Mouse (Mus musculus): ENCODE data around the gene Wdr64. TPM values are rescaled to one million over a fixed set of nuclear protein-coding genes. Genes with fewer than 3 reads are reported as not detected.
A peak's percentile ranks its signal among the peaks of the same experiment; 100 is the strongest.

Gene Wdr64
- polyA plus RNA-seq, 1 experiment: 0.02 TPM

- Histone ChIP-seq H3K4me1 (ENCODE audit: control insufficient read depth, insufficient read depth, low read length) (no peaks in the 10 kb centered on the region; the same call in none of the 2 replicates), H3K27ac (ENCODE audit: insufficient read depth, low read length) (no peak overlapping the region), H3K4me3 (ENCODE audit: insufficient read depth, low read length) (no peak overlapping the region)
- TF ChIP-seq POLR2A (IDR thresholded peaks at IDR 0.05; ENCODE audit: extremely low read depth, insufficient read depth, low read length) (no peak), CTCF (IDR thresholded peaks at IDR 0.05; ENCODE audit: extremely low read depth, insufficient read depth, low read length) (no peak)
Observed at GRCm38 (mm10) chr1:175677459-175677858, 20.9 kb upstream of the Wdr64 start.

GRCm38 (mm10) chr1:175680995-175681394, 17.4 kb upstream of the Wdr64 start:
- Histone ChIP-seq H3K27ac (ENCODE audit: insufficient read depth, low read length) (no peak overlapping the region), H3K4me1 (ENCODE audit: control insufficient read depth, insufficient read depth, low read length) (no peaks in the 10 kb centered on the region), H3K4me3 (ENCODE audit: insufficient read depth, low read length) (no peak overlapping the region)
- TF ChIP-seq CTCF (IDR thresholded peaks at IDR 0.05; ENCODE audit: extremely low read depth, insufficient read depth, low read length) (no peak), POLR2A (IDR thresholded peaks at IDR 0.05; ENCODE audit: extremely low read depth, insufficient read depth, low read length) (no peak)

- H3K27ac ChIP-seq (ENCODE audit: insufficient read depth, low read length): no peak overlapping the region
- peaks cover 2% of the 10 kb centered on the region; the same call in 1 of the 2 replicates for H3K4me1 ChIP-seq (ENCODE audit: control insufficient read depth, insufficient read depth, low read length)
- no peak for TF ChIP-seq CTCF (IDR thresholded peaks at IDR 0.05; ENCODE audit: extremely low read depth, insufficient read depth, low read length)
- no peak for TF ChIP-seq POLR2A (IDR thresholded peaks at IDR 0.05; ENCODE audit: extremely low read depth, insufficient read depth, low read length)
- H3K4me3 ChIP-seq (ENCODE audit: insufficient read depth, low read length): peak overlapping the region; percentile 79
Observed at GRCm38 (mm10) chr1:175691686-175692245, 6.6 kb upstream of the Wdr64 start.

- TF ChIP-seq POLR2A (IDR thresholded peaks at IDR 0.05; ENCODE audit: extremely low read depth, insufficient read depth, low read length): 0 out of 2 replicates have a peak, but pooled peaks have one; percentile 30
- no peak for TF ChIP-seq CTCF (IDR thresholded peaks at IDR 0.05; ENCODE audit: extremely low read depth, insufficient read depth, low read length)
- H3K4me1 ChIP-seq (ENCODE audit: control insufficient read depth, insufficient read depth, low read length): peaks cover 2% of the 10 kb centered on the region; the same call in 1 of the 2 replicates
- H3K27ac ChIP-seq (ENCODE audit: insufficient read depth, low read length): no peak within 1 kb of the TSS
- H3K4me3 ChIP-seq (ENCODE audit: insufficient read depth, low read length): peak within 1 kb of the TSS; percentile 79
Observed at GRCm38 (mm10) chr1:175692246-175692996, 6.0 kb upstream of the Wdr64 start, which contains the start of the genes Opn3 and Chml. TSS of gene Opn3 (minus strand) at chr1:175692776. TSS of gene Chml (minus strand) at chr1:175692901.

- Histone ChIP-seq H3K27ac (ENCODE audit: insufficient read depth, low read length) (no peak overlapping the region), H3K4me1 (ENCODE audit: control insufficient read depth, insufficient read depth, low read length) (peaks cover 2% of the 10 kb centered on the region; the same call in 1 of the 2 replicates), H3K4me3 (ENCODE audit: insufficient read depth, low read length) (peak overlapping the region; percentile 79)
- TF ChIP-seq CTCF (IDR thresholded peaks at IDR 0.05; ENCODE audit: extremely low read depth, insufficient read depth, low read length): no peak
- no peak for TF ChIP-seq POLR2A (IDR thresholded peaks at IDR 0.05; ENCODE audit: extremely low read depth, insufficient read depth, low read length)
Observed at GRCm38 (mm10) chr1:175692997-175693361, 5.4 kb upstream of the Wdr64 start.

- no peak for TF ChIP-seq CTCF (IDR thresholded peaks at IDR 0.05; ENCODE audit: extremely low read depth, insufficient read depth, low read length)
- no peak for TF ChIP-seq POLR2A (IDR thresholded peaks at IDR 0.05; ENCODE audit: extremely low read depth, insufficient read depth, low read length)
- Histone ChIP-seq H3K4me3 (ENCODE audit: insufficient read depth, low read length) (peak overlapping the region; percentile 79; the same call in 1 of the 2 replicates), H3K27ac (ENCODE audit: insufficient read depth, low read length) (no peak overlapping the region), H3K4me1 (ENCODE audit: control insufficient read depth, insufficient read depth, low read length) (peaks cover 2% of the 10 kb centered on the region; the same call in 1 of the 2 replicates)
Observed at GRCm38 (mm10) chr1:175693429-175693960, 4.9 kb upstream of the Wdr64 start.

- H3K4me3 ChIP-seq (ENCODE audit: insufficient read depth, low read length): no peak overlapping the region
- TF ChIP-seq POLR2A (IDR thresholded peaks at IDR 0.05; ENCODE audit: extremely low read depth, insufficient read depth, low read length): no peak
- H3K27ac ChIP-seq (ENCODE audit: insufficient read depth, low read length): no peak overlapping the region
- no peaks in the 10 kb centered on the region for H3K4me1 ChIP-seq (ENCODE audit: control insufficient read depth, insufficient read depth, low read length)
Observed at GRCm38 (mm10) chr1:175699375-175699774, 982 bp downstream of the Wdr64 start.

GRCm38 (mm10) chr1:175699796-175700195, 1.4 kb downstream of the Wdr64 start:
- Histone ChIP-seq H3K4me3 (ENCODE audit: insufficient read depth, low read length) (no peak overlapping the region), H3K4me1 (ENCODE audit: control insufficient read depth, insufficient read depth, low read length) (no peaks in the 10 kb centered on the region), H3K27ac (ENCODE audit: insufficient read depth, low read length) (no peak overlapping the region)
- TF ChIP-seq CTCF (IDR thresholded peaks at IDR 0.05; ENCODE audit: extremely low read depth, insufficient read depth, low read length) (no peak), POLR2A (IDR thresholded peaks at IDR 0.05; ENCODE audit: extremely low read depth, insufficient read depth, low read length) (no peak)

- no peak overlapping the region for H3K27ac ChIP-seq (ENCODE audit: insufficient read depth, low read length)
- no peaks in the 10 kb centered on the region for H3K4me1 ChIP-seq (ENCODE audit: control insufficient read depth, insufficient read depth, low read length)
- no peak overlapping the region for H3K4me3 ChIP-seq (ENCODE audit: insufficient read depth, low read length)
- TF ChIP-seq POLR2A (IDR thresholded peaks at IDR 0.05; ENCODE audit: extremely low read depth, insufficient read depth, low read length) (no peak), CTCF (IDR thresholded peaks at IDR 0.05; ENCODE audit: extremely low read depth, insufficient read depth, low read length) (no peak)
Observed at GRCm38 (mm10) chr1:175701145-175701544, 2.8 kb downstream of the Wdr64 start.
